ENCODE assay signal across 8 mouse cellular contexts in the genomic region with DNA sequence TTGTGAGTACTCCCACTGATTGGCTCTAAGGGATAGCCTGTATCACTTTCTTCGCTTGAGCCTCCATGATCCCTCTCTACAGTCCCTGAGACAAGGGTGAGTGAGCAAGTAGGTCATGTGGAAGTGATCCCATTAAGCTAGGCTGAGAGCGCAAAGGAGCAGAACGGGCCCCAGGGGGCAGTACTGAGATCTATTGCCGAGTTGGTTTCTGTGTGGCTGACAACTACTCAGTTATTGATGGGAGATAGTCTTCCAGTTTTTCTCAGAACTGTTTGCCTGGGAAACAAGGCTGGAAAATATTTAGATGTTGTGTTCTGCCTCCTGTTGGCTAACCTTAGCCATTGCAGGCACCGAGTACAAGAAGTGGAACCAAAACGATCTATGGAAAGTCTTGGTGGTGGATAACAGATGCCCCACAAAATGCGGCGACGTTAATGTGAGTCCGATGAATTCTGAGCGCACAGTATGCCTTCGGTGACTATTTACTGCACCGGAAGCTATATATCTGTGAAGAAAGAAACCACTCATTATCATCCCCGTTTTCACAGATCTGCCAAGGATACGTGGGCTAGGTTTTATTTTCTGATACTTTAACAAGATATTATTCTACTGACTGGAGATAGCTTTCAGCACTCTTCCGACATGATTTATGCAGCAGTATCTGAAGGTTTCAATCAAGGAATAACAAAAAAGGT. TPM values are rescaled to one million over a fixed set of nuclear protein-coding genes. Genes with fewer than 3 reads are reported as not detected.
DNase-seq lines count a peak whose midpoint lies in the region; ATAC-seq and TF ChIP-seq lines count a peak whose summit lies in the region.

No protein-coding gene starts in this region.

- peak; percentile 63 for TF ChIP-seq CTCF in kidney, postnatal 0 days (IDR thresholded peaks at IDR 0.05; ENCODE audit: low read depth)

- peak; percentile 29 for ATAC-seq in CD4-positive, CD25-positive, alpha-beta regulatory T cell, adult 4 months
- peak; percentile 49; the same call in 1 of the 2 replicates for ATAC-seq in cerebellum, adult (ENCODE audit: insufficient number of reproducible peaks, low FRiP score, low TSS enrichment)
- peak; percentile 44; the same call in 1 of the 2 replicates for ATAC-seq in forebrain, embryonic 12.5 days (ENCODE audit: low FRiP score)
- peak; percentile 97 for ATAC-seq in kidney, postnatal 0 days (replicated peaks; ENCODE audit: low FRiP score, low read depth)

- H3K36me3 ChIP-seq in forebrain, embryonic 12.5 days (replicated peaks), result no peaks in the 10 kb centered on the region
- no peaks in the 10 kb centered on the region for H3K36me3 ChIP-seq in kidney, postnatal 0 days (ENCODE audit: insufficient read depth, low read length)

- no peak overlapping the region for H3K9ac ChIP-seq in forebrain, embryonic 12.5 days
- H3K9ac ChIP-seq in kidney, postnatal 0 days (ENCODE audit: low read depth, low read length), result no peak overlapping the region

- WGBS in forebrain, embryonic 12.5 days, result 75% methylated on average over 16 of the region's 16 CpGs
- WGBS in kidney, postnatal 0 days, result 75% methylated on average over 16 of the region's 16 CpGs

- no peak overlapping the region for H3K27ac ChIP-seq in forebrain, embryonic 12.5 days
- H3K27ac ChIP-seq in kidney, postnatal 0 days, result no peak overlapping the region

- H3K4me2 ChIP-seq in forebrain, embryonic 12.5 days, result no peak overlapping the region
- peak overlapping the region; percentile 37 for H3K4me2 ChIP-seq in kidney, postnatal 0 days (ENCODE audit: low read length)

- H3K27me3 ChIP-seq in forebrain, embryonic 12.5 days, result no peaks in the 10 kb centered on the region
- H3K27me3 ChIP-seq in kidney, postnatal 0 days (ENCODE audit: insufficient read depth, low read length), result no peaks in the 10 kb centered on the region

- DNase-seq in 3T3-L1 (ENCODE audit: low read depth, low spot score), result peak; percentile 53
- DNase-seq in kidney, postnatal 0 days (ENCODE audit: low spot score), result peak; percentile 79
- DNase-seq in lung, adult 18-20 months, result peak; percentile 33 to 53
- peak; percentile 18 for DNase-seq in skeletal muscle tissue, adult 2 months (ENCODE audit: low read depth, low spot score)
- DNase-seq in urinary bladder, postnatal 25 days (ENCODE audit: low spot score), result no peak

- H3K4me1 ChIP-seq in forebrain, embryonic 12.5 days, result no peaks in the 10 kb centered on the region
- H3K4me1 ChIP-seq in kidney, postnatal 0 days (replicated peaks; ENCODE audit: insufficient read depth, low read length), result no peaks in the 10 kb centered on the region

- H3K4me3 ChIP-seq in forebrain, embryonic 12.5 days (replicated peaks), result no peak overlapping the region
- 0 out of 2 replicates have a peak overlapping the region, but pooled peaks have one; percentile 5 for H3K4me3 ChIP-seq in kidney, postnatal 0 days (replicated peaks; ENCODE audit: low read depth, low read length)

- no peaks in the 10 kb centered on the region for H3K9me3 ChIP-seq in forebrain, embryonic 12.5 days
- no peaks in the 10 kb centered on the region for H3K9me3 ChIP-seq in kidney, postnatal 0 days (replicated peaks; ENCODE audit: low read length)

RNA-seq across cellular contexts. Expression of a gene that starts 24.8 kb away (rescaled TPM):
- polyA plus RNA-seq in CD4-positive, CD25-positive, alpha-beta regulatory T cell, adult 4 months (2017; shearing (Covaris generic)), result 100 to 1,000 TPM; 111 to 124 TPM
- polyA plus RNA-seq in forebrain, embryonic 12.5 days (2016; fragmentation: Nextera tagmentation; extraction: Ambion mirVana), result 126 and 129 TPM in 2 replicates
- polyA plus RNA-seq in kidney, postnatal 0 days (2015; fragmentation: Nextera tagmentation; extraction: Ambion mirVana), result 93.4 and 108 TPM in 2 replicates

Comparison
In these comparisons a context has a peak if more than half of its experiments do, and no peak if none do; other contexts are left out.
1. ATAC-seq: peak in every context shown above with its lines; median percentile 97 in kidney, postnatal 0 days; 49 in cerebellum, adult; 44 in forebrain, embryonic 12.5 days; 29 in CD4-positive, CD25-positive, alpha-beta regulatory T cell, adult 4 months.